Mouse (Mus musculus): ENCODE measurements around the gene Zap70. TPM values are rescaled to one million over a fixed set of nuclear protein-coding genes. Genes with fewer than 3 reads are reported as not detected.

Zap70 gene
- total and polyA plus RNA-seq, 3 experiments: 0.23 to 0.25 TPM; not detected in 1

DNA sequence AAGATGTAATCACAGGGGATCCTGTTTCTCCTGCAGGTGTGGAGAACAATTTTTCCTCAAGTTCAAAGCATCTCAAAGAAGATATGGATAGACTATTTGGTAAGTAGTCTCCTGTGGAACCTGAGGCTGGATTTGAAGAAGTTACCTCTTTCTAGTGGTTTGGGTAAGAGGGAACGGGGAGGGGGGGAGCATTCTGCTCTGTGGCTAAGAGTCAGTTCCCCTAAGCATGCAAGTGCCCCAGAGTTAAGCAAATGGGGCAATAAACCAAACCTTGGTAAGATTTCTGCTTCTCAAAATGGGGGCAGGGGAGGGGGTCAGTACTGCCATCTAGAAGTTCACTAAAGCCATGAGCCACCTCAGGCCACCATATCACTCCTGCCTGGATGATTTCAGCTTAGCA, 42.8 kb upstream of the Zap70 start:
- H3K79me2 ChIP-seq (replicated peaks; ENCODE audit: control insufficient read depth, extremely low read depth, insufficient read depth, poor library complexity, severe bottlenecking): no peaks in the 10 kb centered on the region
- no peaks in the 10 kb centered on the region for H3K36me3 ChIP-seq (replicated peaks in 1 of 2; ENCODE audit: control insufficient read depth in 1 of 2, insufficient read depth in 1 of 2, low read length in 1 of 2)
- H3K4me3 ChIP-seq (replicated peaks in 1 of 3; ENCODE audit: low read depth in 2 of 3, low read length in 2 of 3, poor library complexity in 1 of 3): no peak overlapping the region
- H3K27ac ChIP-seq (ENCODE audit: insufficient read depth, low read depth): no peak overlapping the region
- H3K27me3 ChIP-seq (replicated peaks): no peaks in the 10 kb centered on the region
- TF ChIP-seq UBTF (IDR thresholded peaks at IDR 0.05; ENCODE audit: low read depth, low read length): no peak
- TF ChIP-seq ETS1 (conservative IDR thresholded peaks at IDR 0.05; ENCODE audit: low read depth, low read length): no peak
- TF ChIP-seq ZNF384 (IDR thresholded peaks at IDR 0.05; ENCODE audit: low read depth, low read length): no peak
- no peak for TF ChIP-seq MAX (IDR thresholded peaks at IDR 0.05; ENCODE audit: low read length)
- TF ChIP-seq SIN3A (IDR thresholded peaks at IDR 0.05; ENCODE audit: low read length): no peak
- no peak for TF ChIP-seq ELF1 (IDR thresholded peaks at IDR 0.05; ENCODE audit: low read depth, low read length)
- no peak for TF ChIP-seq USF1 (IDR thresholded peaks at IDR 0.05; ENCODE audit: low read depth, low read length)
- no peak for TF ChIP-seq RAD21 (IDR thresholded peaks at IDR 0.05; ENCODE audit: low read depth, low read length)
- dilution Hi-C loops (cut with MboI; ENCODE audit: extremely low pct_ligation_motif_present, extremely low pct_unique_long_range_greater_than_20kb, low sequenced_read_pairs): no loop called here
- H3K4me2 ChIP-seq (ENCODE audit: insufficient read depth, low read depth, poor library complexity, severe bottlenecking): no peak overlapping the region
- DNase-seq (ENCODE audit: extremely low read depth): no peak
- peaks cover 5% of the 10 kb centered on the region for H3K9me3 ChIP-seq (replicated peaks; ENCODE audit: low read length)
- no peak overlapping the region for H3K9ac ChIP-seq (ENCODE audit: insufficient read depth, low read depth)
- in situ Hi-C loops (cut with MboI; ENCODE audit: low pct_ligation_motif_present, low pct_unique_long_range_greater_than_20kb, low sequenced_read_pairs): no loop called here
- peaks cover 0 to 5% of the 10 kb centered on the region in 2 experiments; a peak in 2 of 4 replicates for H3K4me1 ChIP-seq (ENCODE audit: control insufficient read depth in 1 of 2, insufficient read depth in 2 of 2)

- in situ Hi-C loops (cut with MboI; ENCODE audit: low pct_ligation_motif_present, low pct_unique_long_range_greater_than_20kb, low sequenced_read_pairs) (no loop called here), dilution Hi-C loops (cut with MboI; ENCODE audit: extremely low pct_ligation_motif_present, extremely low pct_unique_long_range_greater_than_20kb, low sequenced_read_pairs) (no loop called here)
- no peak overlapping the region for H3K9ac ChIP-seq (ENCODE audit: insufficient read depth, low read depth)
- DNase-seq (ENCODE audit: extremely low read depth): no peak
- H3K36me3 ChIP-seq (replicated peaks in 1 of 2; ENCODE audit: control insufficient read depth in 1 of 2, insufficient read depth in 1 of 2, low read length in 1 of 2): no peaks in the 10 kb centered on the region
- H3K4me1 ChIP-seq (ENCODE audit: control insufficient read depth in 1 of 2, insufficient read depth in 2 of 2): peaks cover 0 to 5% of the 10 kb centered on the region in 2 experiments; a peak in 2 of 4 replicates
- no peak for TF ChIP-seq POLR2A (IDR thresholded peaks at IDR 0.05; ENCODE audit: low read depth, low read length)
- no peaks in the 10 kb centered on the region for H3K27me3 ChIP-seq (replicated peaks)
- H3K4me2 ChIP-seq (ENCODE audit: insufficient read depth, low read depth, poor library complexity, severe bottlenecking): no peak overlapping the region
- H3K9me3 ChIP-seq (replicated peaks; ENCODE audit: low read length): no peaks in the 10 kb centered on the region
- no peaks in the 10 kb centered on the region for H3K79me2 ChIP-seq (replicated peaks; ENCODE audit: control insufficient read depth, extremely low read depth, insufficient read depth, poor library complexity, severe bottlenecking)
- H3K27ac ChIP-seq (ENCODE audit: insufficient read depth, low read depth): no peak overlapping the region
- no peak overlapping the region for H3K4me3 ChIP-seq (replicated peaks in 1 of 3; ENCODE audit: low read depth in 2 of 3, low read length in 2 of 3, poor library complexity in 1 of 3)
Observed at GRCm38 (mm10) chr1:36723146-36724056, 38.2 kb upstream of the Zap70 start.

DNA sequence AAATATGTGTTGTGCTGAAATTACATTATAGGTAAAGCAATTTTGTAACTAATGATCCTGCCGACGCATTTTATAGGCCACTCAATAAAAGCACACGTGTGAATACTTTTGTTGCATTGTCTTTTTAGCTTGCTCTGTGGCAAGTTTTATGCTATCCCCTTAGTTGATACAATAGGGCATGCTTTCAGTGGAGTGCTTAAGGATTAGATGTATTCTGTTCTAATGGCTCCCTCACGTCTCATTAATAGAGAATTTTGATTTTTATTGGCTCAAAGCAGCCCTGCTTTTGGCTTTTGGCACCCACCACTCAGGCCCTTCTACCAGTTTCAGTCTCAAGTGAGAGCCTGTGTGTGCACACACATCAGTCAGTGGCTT, 37.6 kb upstream of the Zap70 start:
- TF ChIP-seq CHD2 (IDR thresholded peaks at IDR 0.05; ENCODE audit: low read length) (no peak), ELF1 (IDR thresholded peaks at IDR 0.05; ENCODE audit: low read depth, low read length) (no peak), E2F4 (IDR thresholded peaks at IDR 0.05; ENCODE audit: insufficient replicate concordance, low read depth, low read length) (no peak)
- Histone ChIP-seq H3K9me3 (replicated peaks; ENCODE audit: low read length) (no peaks in the 10 kb centered on the region), H3K4me1 (ENCODE audit: control insufficient read depth in 1 of 2, insufficient read depth in 2 of 2) (peaks cover 0 to 5% of the 10 kb centered on the region in 2 experiments; a peak in 2 of 4 replicates), H3K79me2 (replicated peaks; ENCODE audit: control insufficient read depth, extremely low read depth, insufficient read depth, poor library complexity, severe bottlenecking) (no peaks in the 10 kb centered on the region), H3K36me3 (replicated peaks in 1 of 2; ENCODE audit: control insufficient read depth in 1 of 2, insufficient read depth in 1 of 2, low read length in 1 of 2) (no peaks in the 10 kb centered on the region), H3K9ac (ENCODE audit: insufficient read depth, low read depth) (no peak overlapping the region), H3K27ac (ENCODE audit: insufficient read depth, low read depth) (no peak overlapping the region), H3K4me3 (replicated peaks in 1 of 3; ENCODE audit: low read depth in 2 of 3, low read length in 2 of 3, poor library complexity in 1 of 3) (no peak overlapping the region), H3K4me2 (ENCODE audit: insufficient read depth, low read depth, poor library complexity, severe bottlenecking) (no peak overlapping the region), H3K27me3 (replicated peaks) (no peaks in the 10 kb centered on the region)
- dilution Hi-C loops (cut with MboI; ENCODE audit: extremely low pct_ligation_motif_present, extremely low pct_unique_long_range_greater_than_20kb, low sequenced_read_pairs) (no loop called here), in situ Hi-C loops (cut with MboI; ENCODE audit: low pct_ligation_motif_present, low pct_unique_long_range_greater_than_20kb, low sequenced_read_pairs) (no loop called here)
- DNase-seq (ENCODE audit: extremely low read depth): no peak
